Mouse (Mus musculus): ENCODE data around the gene Fam222b. TPM values are rescaled to one million over a fixed set of nuclear protein-coding genes. Genes with fewer than 3 reads are reported as not detected.
"Not testable (repeated sequence)": the region's sequence is repeated elsewhere in the genome, so short reads cannot be mapped to it uniquely, and the experiment has no call there.

Fam222b gene
- polyA plus RNA-seq (2015; fragmentation: Nextera tagmentation; extraction: Ambion mirVana): 14.4 and 17.3 TPM in 2 replicates

- peak within 1 kb of the TSS; percentile 80 for H3K4me3 ChIP-seq (replicated peaks)
- 0% methylated on average over 38 of the region's 38 CpGs for WGBS
- peak within 1 kb of the TSS; percentile 55; the same call in 1 of the 2 replicates for H3K27ac ChIP-seq (replicated peaks)
- no peaks in the 10 kb centered on the region for H3K27me3 ChIP-seq
- H3K36me3 ChIP-seq: no peaks in the 10 kb centered on the region
- H3K4me1 ChIP-seq: peaks cover 18% of the 10 kb centered on the region
- no peaks in the 10 kb centered on the region for H3K9me3 ChIP-seq (replicated peaks)
- H3K4me2 ChIP-seq (replicated peaks): peak within 1 kb of the TSS; percentile 67
- ATAC-seq (ENCODE audit: insufficient number of reproducible peaks, low FRiP score, low TSS enrichment, low read depth): peak; percentile 90
- H3K9ac ChIP-seq: peak within 1 kb of the TSS; percentile 73
Measured at GRCm38 (mm10) chr11:78094504-78095143, at the start of gene Fam222b. Fam222b (plus strand) TSS chr11:78094660.

DNA sequence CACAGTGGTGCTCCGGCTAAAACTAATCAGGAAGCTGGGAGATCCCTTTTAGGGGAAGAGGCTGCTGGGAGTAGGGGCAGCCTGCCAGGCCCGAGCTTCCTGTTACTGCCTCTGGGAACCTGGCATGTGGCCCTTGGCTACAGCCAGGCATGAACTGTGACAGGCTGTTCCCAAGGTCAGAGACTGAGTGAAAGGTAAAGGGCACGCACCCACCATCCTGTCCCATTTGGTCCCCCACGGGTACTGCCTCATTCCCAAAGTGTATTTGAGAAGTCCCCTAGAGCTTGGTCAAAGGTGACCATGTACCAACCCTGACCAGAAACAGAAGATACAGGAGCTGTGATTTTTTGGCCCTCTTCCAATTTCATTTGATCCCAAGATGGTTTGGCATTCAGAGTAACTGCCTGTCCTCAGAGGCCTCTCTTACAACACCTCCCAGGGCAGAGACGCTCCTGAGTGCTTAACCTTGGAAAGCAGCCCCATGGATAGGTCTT, 49.7 kb upstream of the Fam222b start:
- no peak overlapping the region for H3K4me2 ChIP-seq (replicated peaks)
- ATAC-seq (ENCODE audit: insufficient number of reproducible peaks, low FRiP score, low TSS enrichment, low read depth): peak; percentile 24; the same call in 1 of the 2 replicates
- WGBS: 58% methylated on average over 5 of the region's 5 CpGs
- no peak overlapping the region for H3K27ac ChIP-seq (replicated peaks)
- H3K27me3 ChIP-seq: no peaks in the 10 kb centered on the region
- peaks cover 9% of the 10 kb centered on the region for H3K4me1 ChIP-seq
- H3K9me3 ChIP-seq (replicated peaks): no peaks in the 10 kb centered on the region
- H3K9ac ChIP-seq: no peak overlapping the region
- no peak overlapping the region for H3K4me3 ChIP-seq (replicated peaks)
- H3K36me3 ChIP-seq: peaks cover 8% of the 10 kb centered on the region; the same call in 1 of the 2 replicates

- H3K4me1 ChIP-seq; H3K9me3 ChIP-seq (replicated peaks); H3K27ac ChIP-seq (replicated peaks); H3K27me3 ChIP-seq; ATAC-seq (ENCODE audit: insufficient number of reproducible peaks, low FRiP score, low TSS enrichment, low read depth); H3K4me2 ChIP-seq (replicated peaks); H3K9ac ChIP-seq; H3K4me3 ChIP-seq (replicated peaks): not testable (repeated sequence)
- 85% methylated on average over 4 of the region's 4 CpGs for WGBS
- peaks cover 33% of the 10 kb centered on the region for H3K36me3 ChIP-seq
Measured at GRCm38 (mm10) chr11:78048637-78049036, 45.8 kb upstream of the Fam222b start.

DNA sequence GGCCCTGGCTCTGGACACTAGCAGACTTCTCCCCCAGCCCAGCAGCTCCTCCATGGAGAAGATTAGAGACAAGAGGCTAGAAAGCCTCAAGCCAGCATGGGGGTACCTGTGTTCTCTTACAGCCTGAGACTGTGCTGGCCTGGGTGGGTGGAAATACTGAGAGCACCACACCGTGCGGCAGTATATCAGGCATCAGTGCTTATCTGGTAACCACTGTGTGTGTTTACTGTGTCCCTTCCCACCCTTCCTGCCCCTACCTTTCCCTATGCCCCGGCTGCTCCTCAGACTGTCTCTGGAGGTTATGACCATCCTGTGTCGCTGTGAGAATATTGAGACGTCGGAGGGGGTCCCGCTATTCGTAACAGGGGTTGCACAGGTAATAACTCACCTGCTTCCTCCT, 41.4 kb upstream of the Fam222b start:
- ATAC-seq (ENCODE audit: insufficient number of reproducible peaks, low FRiP score, low TSS enrichment, low read depth): no peak
- Histone ChIP-seq H3K27ac (replicated peaks) (no peak overlapping the region), H3K4me2 (replicated peaks) (no peak overlapping the region), H3K4me3 (replicated peaks) (no peak overlapping the region), H3K9ac (no peak overlapping the region), H3K4me1 (no peaks in the 10 kb centered on the region), H3K36me3 (peaks cover 64% of the 10 kb centered on the region), H3K27me3 (no peaks in the 10 kb centered on the region), H3K9me3 (replicated peaks) (no peaks in the 10 kb centered on the region)
- WGBS: 93% methylated on average over 8 of the region's 8 CpGs

GRCm38 (mm10) chr11:78056946-78057345, 37.5 kb upstream of the Fam222b start:
- ATAC-seq (ENCODE audit: insufficient number of reproducible peaks, low FRiP score, low TSS enrichment, low read depth): no peak
- 80% methylated on average over 8 of the region's 8 CpGs for WGBS

GRCm38 (mm10) chr11:78059833-78060757, 34.4 kb upstream of the Fam222b start:
- no peak overlapping the region for H3K9ac ChIP-seq
- H3K27ac ChIP-seq (replicated peaks): no peak overlapping the region
- peaks cover 39% of the 10 kb centered on the region for H3K36me3 ChIP-seq
- H3K4me2 ChIP-seq (replicated peaks): no peak overlapping the region
- H3K4me3 ChIP-seq (replicated peaks): no peak overlapping the region
- H3K27me3 ChIP-seq: no peaks in the 10 kb centered on the region
- H3K9me3 ChIP-seq (replicated peaks): no peaks in the 10 kb centered on the region
- ATAC-seq (ENCODE audit: insufficient number of reproducible peaks, low FRiP score, low TSS enrichment, low read depth): peak; percentile 61; the same call in 1 of the 2 replicates
- 53% methylated on average over 9 of the region's 9 CpGs for WGBS
- H3K4me1 ChIP-seq: no peaks in the 10 kb centered on the region

More at GRCm38 (mm10) chr11:78056946-78057345, 37.5 kb upstream of the Fam222b start:
- no peaks in the 10 kb centered on the region for H3K9me3 ChIP-seq (replicated peaks)
- no peak overlapping the region for H3K4me3 ChIP-seq (replicated peaks)
- no peak overlapping the region for H3K4me2 ChIP-seq (replicated peaks)
- H3K4me1 ChIP-seq: no peaks in the 10 kb centered on the region
- H3K27me3 ChIP-seq: no peaks in the 10 kb centered on the region
- no peak overlapping the region for H3K27ac ChIP-seq (replicated peaks)
- no peak overlapping the region for H3K9ac ChIP-seq
- H3K36me3 ChIP-seq: peaks cover 58% of the 10 kb centered on the region

GRCm38 (mm10) chr11:78062563-78062962, 31.9 kb upstream of the Fam222b start:
- H3K27ac ChIP-seq (replicated peaks): no peak overlapping the region
- H3K27me3 ChIP-seq: no peaks in the 10 kb centered on the region
- H3K4me2 ChIP-seq (replicated peaks): no peak overlapping the region
- H3K9ac ChIP-seq: no peak overlapping the region
- H3K36me3 ChIP-seq: peaks cover 23% of the 10 kb centered on the region
- ATAC-seq (ENCODE audit: insufficient number of reproducible peaks, low FRiP score, low TSS enrichment, low read depth): no peak
- no peaks in the 10 kb centered on the region for H3K4me1 ChIP-seq
- H3K9me3 ChIP-seq (replicated peaks): no peaks in the 10 kb centered on the region
- WGBS: 84% methylated on average over 1 of the region's 1 CpGs
- no peak overlapping the region for H3K4me3 ChIP-seq (replicated peaks)

DNA sequence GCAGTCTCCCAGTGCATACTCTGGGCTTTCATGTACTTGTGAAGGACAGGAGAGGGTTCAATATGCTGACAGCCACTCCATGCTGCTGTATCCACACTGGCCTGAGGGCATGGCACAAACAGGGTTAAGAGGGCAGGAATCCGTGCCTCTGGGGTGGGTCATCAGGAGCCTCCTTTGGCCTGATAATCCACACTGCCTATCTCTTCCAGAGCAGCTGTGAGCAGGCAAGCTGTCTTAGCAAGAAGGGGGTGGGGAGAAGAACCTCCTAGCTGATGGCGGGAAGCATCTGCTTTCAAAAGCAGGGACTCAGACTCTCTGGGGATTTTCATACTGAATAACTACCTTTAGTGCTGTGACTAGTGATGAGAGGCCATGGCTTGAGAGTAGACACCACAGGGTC, 28.6 kb upstream of the Fam222b start:
- Histone ChIP-seq H3K4me1 (no peaks in the 10 kb centered on the region), H3K27me3 (no peaks in the 10 kb centered on the region), H3K4me3 (replicated peaks) (no peak overlapping the region), H3K36me3 (no peaks in the 10 kb centered on the region), H3K27ac (replicated peaks) (no peak overlapping the region), H3K9ac (no peak overlapping the region), H3K9me3 (replicated peaks) (no peaks in the 10 kb centered on the region), H3K4me2 (replicated peaks) (no peak overlapping the region)
- no peak for ATAC-seq (ENCODE audit: insufficient number of reproducible peaks, low FRiP score, low TSS enrichment, low read depth)
- 35% methylated on average over 2 of the region's 2 CpGs for WGBS

DNA sequence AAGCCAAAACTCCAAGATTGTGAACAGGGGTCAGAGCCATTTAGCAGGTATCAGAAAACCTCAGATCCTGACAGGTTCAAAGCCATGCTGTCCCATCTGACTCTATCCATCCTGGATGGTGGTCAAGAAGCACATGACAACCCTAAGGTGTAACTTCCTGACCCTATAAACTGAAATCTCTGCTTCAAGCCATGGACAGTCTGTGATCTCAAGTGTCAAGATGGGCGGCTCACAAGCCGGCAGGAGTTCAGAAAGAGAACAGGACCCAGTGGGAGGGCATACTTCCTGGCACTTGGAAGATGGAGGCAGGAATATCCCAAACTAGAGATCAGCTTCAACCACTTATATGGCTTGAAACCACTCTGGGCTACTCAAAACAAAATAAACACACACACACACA, 27.8 kb upstream of the Fam222b start:
- no peaks in the 10 kb centered on the region for H3K27me3 ChIP-seq
- no peak overlapping the region for H3K4me2 ChIP-seq (replicated peaks)
- H3K27ac ChIP-seq (replicated peaks): no peak overlapping the region
- H3K9ac ChIP-seq: no peak overlapping the region
- no peaks in the 10 kb centered on the region for H3K9me3 ChIP-seq (replicated peaks)
- peaks cover 1% of the 10 kb centered on the region; the same call in 1 of the 2 replicates for H3K36me3 ChIP-seq
- ATAC-seq (ENCODE audit: insufficient number of reproducible peaks, low FRiP score, low TSS enrichment, low read depth): no peak
- H3K4me1 ChIP-seq: no peaks in the 10 kb centered on the region
- no peak overlapping the region for H3K4me3 ChIP-seq (replicated peaks)
- WGBS: 70% methylated on average over 2 of the region's 2 CpGs

DNA sequence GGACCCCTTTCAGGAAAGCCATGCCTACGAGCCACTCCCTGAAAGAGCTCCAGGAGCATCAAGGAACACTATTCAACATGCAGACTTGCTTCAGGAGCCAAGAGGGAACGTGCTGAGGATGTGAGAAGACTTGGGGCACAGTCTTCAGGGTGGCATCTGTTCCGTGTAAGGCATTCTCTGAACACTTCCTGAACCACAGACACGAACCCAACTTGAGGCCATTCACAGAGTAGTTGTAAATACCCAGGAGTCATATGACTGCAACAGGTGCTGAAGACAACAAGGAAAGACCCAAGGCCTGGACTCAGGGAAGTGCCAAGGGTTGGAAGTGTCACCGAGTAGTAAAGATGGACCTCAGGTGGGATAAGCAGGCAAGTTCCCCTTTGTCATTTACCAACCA, 26.9 kb upstream of the Fam222b start:
- Histone ChIP-seq H3K9ac (no peak overlapping the region), H3K4me1 (no peaks in the 10 kb centered on the region), H3K27me3 (no peaks in the 10 kb centered on the region), H3K4me2 (replicated peaks) (no peak overlapping the region), H3K4me3 (replicated peaks) (no peak overlapping the region), H3K36me3 (peaks cover 8% of the 10 kb centered on the region; the same call in 1 of the 2 replicates), H3K9me3 (replicated peaks) (no peaks in the 10 kb centered on the region), H3K27ac (replicated peaks) (no peak overlapping the region)
- WGBS: 64% methylated on average over 5 of the region's 5 CpGs
- no peak for ATAC-seq (ENCODE audit: insufficient number of reproducible peaks, low FRiP score, low TSS enrichment, low read depth)

GRCm38 (mm10) chr11:78069130-78069529, 25.3 kb upstream of the Fam222b start:
- H3K9ac ChIP-seq: no peak overlapping the region
- H3K4me2 ChIP-seq (replicated peaks): no peak overlapping the region
- H3K27ac ChIP-seq (replicated peaks): no peak overlapping the region
- peaks cover 22% of the 10 kb centered on the region for H3K36me3 ChIP-seq
- no peaks in the 10 kb centered on the region for H3K4me1 ChIP-seq
- H3K9me3 ChIP-seq (replicated peaks): no peaks in the 10 kb centered on the region
- WGBS: 76% methylated on average over 5 of the region's 5 CpGs
- no peak overlapping the region for H3K4me3 ChIP-seq (replicated peaks)
- no peaks in the 10 kb centered on the region for H3K27me3 ChIP-seq
- ATAC-seq (ENCODE audit: insufficient number of reproducible peaks, low FRiP score, low TSS enrichment, low read depth): no peak
